Mouse (Mus musculus) bone marrow macrophage, adult 2 months (primary cell): ENCODE measurements at regions not wholly inside any gene's neighbourhood (a gene's known extent, or its start where the extent isn't known, plus 50 kb on each side); places are given as distances from the start of the nearest gene placed in this dataset.

Source experiments
- CTCF ChIP-seq: IDR thresholded peaks from 2 replicates; pipeline ENCODE4 v1.5.1; 2012; ENCODE audit warnings: low read depth, mild to moderate bottlenecking, low read length, moderate library complexity
- POLR2A ChIP-seq: IDR thresholded peaks from 2 replicates; pipeline ENCODE4 v1.6.1; 2012; ENCODE audit warnings: mild to moderate bottlenecking, low read depth, low read length, borderline replicate concordance

DNA sequence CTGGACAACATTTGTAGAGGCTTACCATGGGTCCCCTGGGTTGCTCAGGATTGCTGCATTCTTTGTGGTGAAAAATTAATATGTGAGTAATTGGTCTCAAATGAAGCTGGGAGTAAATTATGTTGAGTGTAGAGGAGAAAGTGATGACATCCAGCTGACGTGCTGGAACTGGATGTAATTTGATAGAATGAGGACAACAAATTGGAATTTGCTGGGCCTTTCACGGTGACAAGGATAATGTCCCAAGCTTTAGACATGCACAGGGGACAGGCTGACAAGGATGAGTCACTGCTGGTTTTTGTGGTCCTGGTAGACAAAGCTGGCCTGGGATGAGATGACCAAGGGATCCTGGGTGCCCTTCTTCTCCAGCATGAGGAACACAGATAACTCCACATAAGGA lies 357.9 kb upstream of the Mki67 start:
- TF ChIP-seq CTCF, result no peak
- TF ChIP-seq POLR2A, result no peak
